Mouse (Mus musculus) cerebellum, postnatal 14 days (tissue): ENCODE data around the gene Egfem1.

Experiments
- DNase-seq, 2 experiments: peaks; one replicate each; pipeline ENCODE4 v3.0.0; 2021; ENCODE audit warnings: mixed read lengths in 2 of 2

Egfem1 gene

GRCm38 (mm10) chr3:29345805-29346204 is 264.0 kb downstream of the Egfem1 start:
- DNase-seq, result no peak

DNA sequence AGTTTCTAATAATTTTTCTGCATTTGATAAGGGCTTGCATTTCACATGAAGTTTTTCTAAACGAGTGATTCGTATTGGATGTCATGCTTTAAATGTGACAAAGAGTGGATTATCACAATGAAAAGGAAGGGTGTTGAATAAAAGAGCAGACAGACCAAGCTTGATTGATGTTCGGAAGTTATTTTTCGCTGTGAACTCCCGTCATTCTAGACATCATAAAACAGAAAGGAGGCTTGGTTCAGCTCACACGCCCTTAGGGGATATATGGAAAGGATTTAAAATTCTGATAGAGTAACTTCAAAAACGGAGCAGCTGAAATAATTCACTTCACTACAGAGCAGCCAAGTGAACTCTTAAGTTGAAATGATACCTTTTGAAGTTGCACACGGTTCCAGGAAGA is 285.1 kb downstream of the Egfem1 start:
- DNase-seq, result no peak

GRCm38 (mm10) chr3:29370519-29370918 is 288.7 kb downstream of the Egfem1 start:
- DNase-seq, result peak; percentile 2 to 9

GRCm38 (mm10) chr3:29381255-29381654 is 299.4 kb downstream of the Egfem1 start:
- DNase-seq, result no peak

GRCm38 (mm10) chr3:29399064-29399463 is 317.2 kb downstream of the Egfem1 start:
- DNase-seq, result no peak

GRCm38 (mm10) chr3:29421634-29422033 is 339.8 kb downstream of the Egfem1 start:
- DNase-seq, result no peak

DNA sequence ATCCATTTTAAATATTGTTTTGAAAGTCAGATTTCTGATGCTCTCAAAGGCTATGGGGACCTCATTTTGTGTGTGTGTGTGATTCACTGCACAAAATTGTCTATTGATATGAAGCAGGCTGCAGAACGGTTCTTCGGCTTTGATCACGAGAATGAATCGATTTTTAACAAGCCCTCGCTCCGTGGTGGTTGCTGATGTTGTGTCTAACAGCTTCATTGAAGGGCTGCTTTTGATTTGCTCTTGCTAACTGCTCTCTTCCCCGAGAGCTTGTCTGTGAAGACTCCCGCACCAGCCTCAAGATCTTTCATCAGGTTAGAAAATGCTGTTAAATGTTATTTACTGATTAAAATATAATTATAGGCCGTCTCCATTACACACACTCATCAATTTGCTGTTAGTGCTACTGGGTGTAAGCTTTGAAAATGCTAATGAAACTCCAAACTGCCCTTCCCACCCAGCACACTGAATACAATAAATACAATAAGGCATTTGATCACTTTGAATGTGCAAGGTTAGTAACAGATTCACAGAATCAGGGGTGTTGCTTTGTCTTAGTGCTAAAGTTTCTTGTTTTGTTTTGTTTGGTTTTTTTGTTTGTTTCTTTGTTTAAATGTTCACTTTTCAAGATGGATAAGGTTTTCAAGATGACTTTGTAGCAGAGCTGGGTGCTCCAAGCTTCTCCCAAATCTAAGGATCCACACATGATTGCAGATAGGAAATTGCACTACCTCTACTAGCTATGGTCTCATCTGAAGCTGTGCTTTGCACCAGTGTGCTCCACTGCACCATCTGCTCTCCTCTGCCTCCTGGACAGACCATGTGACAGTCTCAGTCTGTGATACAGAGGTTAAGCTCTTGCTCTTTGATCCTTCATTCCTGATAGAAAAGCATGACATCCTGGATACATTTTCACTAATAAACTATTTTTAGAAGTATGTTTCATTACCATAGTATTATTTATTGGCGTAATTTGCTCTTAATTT is 350.6 kb downstream of the Egfem1 start:
- DNase-seq, result peak in 1 of 2 experiments; percentile 5

GRCm38 (mm10) chr3:29443024-29443423 is 361.2 kb downstream of the Egfem1 start:
- DNase-seq, result no peak

GRCm38 (mm10) chr3:29444661-29445060 is 362.8 kb downstream of the Egfem1 start:
- peak; percentile 42 to 60 for DNase-seq

- no peak for DNase-seq
Observed at GRCm38 (mm10) chr3:29446081-29446480, 364.3 kb downstream of the Egfem1 start.

- peak in 1 of 2 experiments; percentile 9 for DNase-seq
Observed at GRCm38 (mm10) chr3:29448829-29449406, 367.1 kb downstream of the Egfem1 start.

- no peak for DNase-seq
Observed at GRCm38 (mm10) chr3:29498211-29498610, 416.4 kb downstream of the Egfem1 start.

GRCm38 (mm10) chr3:29499188-29499587 is 417.4 kb downstream of the Egfem1 start:
- DNase-seq, result no peak

GRCm38 (mm10) chr3:29525298-29525962 is 443.6 kb downstream of the Egfem1 start:
- peak; percentile 43 to 61 for DNase-seq

- no peak for DNase-seq
Observed at GRCm38 (mm10) chr3:29525963-29526301, 444.1 kb downstream of the Egfem1 start.

GRCm38 (mm10) chr3:29539211-29539610 is 457.4 kb downstream of the Egfem1 start:
- DNase-seq, result no peak

- no peak for DNase-seq
Observed at GRCm38 (mm10) chr3:29539902-29540301, 458.1 kb downstream of the Egfem1 start.

- no peak for DNase-seq
Observed at GRCm38 (mm10) chr3:29541477-29542079, 459.8 kb downstream of the Egfem1 start.

DNA sequence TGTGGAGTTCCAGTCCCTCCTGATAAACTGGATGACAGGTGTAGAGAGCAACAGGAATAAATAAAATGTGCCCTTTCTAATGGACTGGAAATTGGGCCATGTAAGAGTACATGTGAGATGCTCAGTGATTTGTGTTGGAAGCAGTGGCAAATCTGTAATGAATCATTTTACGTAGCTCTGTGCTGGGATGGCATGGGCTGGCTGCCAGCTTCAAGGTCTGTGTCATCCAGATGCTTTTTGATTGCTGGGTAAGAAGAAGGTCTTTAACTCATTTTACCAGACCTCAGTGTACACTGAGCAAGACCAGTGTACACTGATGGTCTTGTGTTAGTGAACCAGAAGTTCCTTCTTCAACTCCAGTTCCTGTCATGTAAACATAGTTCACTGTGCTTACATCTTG is 462.2 kb downstream of the Egfem1 start:
- DNase-seq, result no peak

DNA sequence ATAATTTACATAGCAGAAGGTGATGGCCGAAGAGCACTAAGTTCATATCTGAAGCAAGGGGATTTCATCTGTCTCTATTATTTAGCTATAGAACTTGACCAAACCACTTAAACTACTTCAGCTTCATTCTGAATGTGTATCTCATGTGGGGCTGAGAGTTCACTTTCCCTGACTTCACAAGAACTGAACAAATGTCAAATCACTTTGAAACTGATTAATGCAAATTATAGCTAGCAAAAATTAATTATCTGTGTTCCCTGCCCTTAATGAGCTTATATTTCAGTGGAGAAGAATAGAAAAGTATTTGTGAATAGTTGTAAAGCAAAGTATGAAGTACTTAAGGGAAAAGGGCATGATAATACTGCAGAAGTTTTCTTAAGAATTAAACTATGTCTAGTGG is 481.3 kb downstream of the Egfem1 start:
- no peak for DNase-seq

- DNase-seq, result no peak
Observed at GRCm38 (mm10) chr3:29578055-29578860, 496.4 kb downstream of the Egfem1 start.

DNA sequence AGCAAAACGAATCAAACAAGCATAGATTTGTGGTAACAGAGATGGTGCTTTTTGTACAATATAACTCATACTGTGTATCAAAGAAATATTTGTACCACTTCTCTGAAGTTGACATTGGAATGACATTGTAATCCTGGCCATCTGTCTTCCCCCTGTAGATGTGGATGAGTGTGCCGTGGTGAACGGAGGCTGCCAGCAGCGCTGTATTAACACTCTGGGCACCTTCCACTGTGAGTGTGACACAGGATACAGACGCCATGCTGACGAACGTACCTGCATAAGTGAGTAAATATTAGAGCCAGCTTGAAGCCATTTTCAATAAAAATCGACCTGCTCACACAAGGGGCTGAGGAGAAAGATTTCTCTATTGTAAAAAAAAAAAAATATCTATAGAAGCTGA is 500.9 kb downstream of the Egfem1 start:
- DNase-seq, result peak; percentile 40 to 56
